Mouse (Mus musculus): ENCODE results near the gene Pla2r1. TPM values are rescaled to one million over a fixed set of nuclear protein-coding genes. Genes with fewer than 3 reads are reported as not detected.

The Pla2r1 gene
- polyA plus RNA-seq, 1 experiment from 2014 or later, result 2.1 TPM

DNA sequence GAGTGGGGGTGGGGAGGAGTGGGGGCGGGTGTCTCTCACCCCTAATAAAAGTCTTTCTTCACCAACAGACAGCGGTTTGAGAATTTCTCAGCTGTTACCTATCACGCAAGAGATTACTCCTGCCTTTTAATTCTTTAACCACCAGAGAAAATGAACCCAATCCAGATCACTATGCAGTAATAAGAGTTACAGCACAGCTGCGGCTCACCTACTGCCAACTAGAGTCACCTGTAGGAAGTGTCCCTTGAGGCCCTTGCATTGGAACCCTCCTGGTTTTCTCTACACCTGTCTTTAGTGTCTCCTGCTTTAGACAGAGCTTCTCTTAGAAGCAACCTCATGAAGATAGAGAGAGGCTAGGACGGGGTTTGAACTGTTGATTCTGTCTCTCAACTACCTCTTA, 11.4 kb downstream of the Pla2r1 start:
- H3K9me3 ChIP-seq, result no peaks in the 10 kb centered on the region; the same call in 1 of the 2 replicates
- H3K4me2 ChIP-seq, result no peak overlapping the region
- 53% methylated on average over 5 of the region's 5 CpGs for WGBS
- H3K9ac ChIP-seq, result no peak overlapping the region
- H3K27me3 ChIP-seq (replicated peaks), result no peaks in the 10 kb centered on the region
- H3K4me1 ChIP-seq, result peaks cover 12% of the 10 kb centered on the region; the same call in 1 of the 2 replicates
- no peak overlapping the region for H3K27ac ChIP-seq (replicated peaks)
- H3K36me3 ChIP-seq, result no peaks in the 10 kb centered on the region
- ATAC-seq (ENCODE audit: extremely low read depth, insufficient number of reproducible peaks, low FRiP score, low TSS enrichment), result no peak
- no peak overlapping the region for H3K4me3 ChIP-seq

DNA sequence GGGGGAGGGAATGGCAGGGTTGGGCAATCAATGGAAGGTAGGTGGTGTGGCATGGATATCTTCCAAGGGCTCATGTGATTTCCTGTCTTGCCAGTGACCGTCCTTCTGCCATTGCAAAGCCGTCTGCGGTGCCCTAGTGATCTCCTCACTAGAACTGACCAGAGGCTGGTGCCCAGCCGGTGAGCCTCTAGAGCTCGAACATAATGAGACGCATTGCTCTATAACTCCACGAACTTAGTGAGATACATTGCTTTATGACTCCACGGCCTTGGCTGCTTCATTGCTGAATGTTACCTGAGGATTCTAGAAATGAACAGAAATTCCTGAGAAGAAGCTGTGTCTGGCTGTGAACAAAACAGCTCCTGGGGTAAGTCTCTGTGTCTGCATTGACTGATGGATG, 12.8 kb downstream of the Pla2r1 start:
- Histone ChIP-seq H3K9me3 (no peaks in the 10 kb centered on the region; the same call in 1 of the 2 replicates), H3K36me3 (no peaks in the 10 kb centered on the region), H3K9ac (no peak overlapping the region), H3K4me3 (no peak overlapping the region), H3K4me2 (no peak overlapping the region), H3K27ac (replicated peaks) (no peak overlapping the region), H3K4me1 (peaks cover 12% of the 10 kb centered on the region; the same call in 1 of the 2 replicates), H3K27me3 (replicated peaks) (no peaks in the 10 kb centered on the region)
- 82% methylated on average over 8 of the region's 8 CpGs for WGBS
- no peak for ATAC-seq (ENCODE audit: extremely low read depth, insufficient number of reproducible peaks, low FRiP score, low TSS enrichment)

- H3K36me3 ChIP-seq, result no peaks in the 10 kb centered on the region
- no peak for ATAC-seq (ENCODE audit: extremely low read depth, insufficient number of reproducible peaks, low FRiP score, low TSS enrichment)
- H3K4me3 ChIP-seq, result no peak overlapping the region
- no peak overlapping the region for H3K27ac ChIP-seq (replicated peaks)
- no peaks in the 10 kb centered on the region for H3K27me3 ChIP-seq (replicated peaks)
- H3K4me2 ChIP-seq, result no peak overlapping the region
- no peaks in the 10 kb centered on the region; the same call in 1 of the 2 replicates for H3K9me3 ChIP-seq
- WGBS, result 73% methylated on average over 5 of the region's 5 CpGs
- peaks cover 12% of the 10 kb centered on the region; the same call in 1 of the 2 replicates for H3K4me1 ChIP-seq
- H3K9ac ChIP-seq, result no peak overlapping the region
Measured at GRCm38 (mm10) chr2:60538710-60539109, 14.4 kb downstream of the Pla2r1 start.

- Histone ChIP-seq H3K4me2 (no peak overlapping the region), H3K27me3 (replicated peaks) (no peaks in the 10 kb centered on the region), H3K27ac (replicated peaks) (no peak overlapping the region), H3K4me3 (no peak overlapping the region), H3K9me3 (no peaks in the 10 kb centered on the region; the same call in 1 of the 2 replicates), H3K36me3 (no peaks in the 10 kb centered on the region), H3K4me1 (peaks cover 12% of the 10 kb centered on the region; the same call in 1 of the 2 replicates), H3K9ac (no peak overlapping the region)
- 82% methylated on average over 4 of the region's 4 CpGs for WGBS
- ATAC-seq (ENCODE audit: extremely low read depth, insufficient number of reproducible peaks, low FRiP score, low TSS enrichment), result no peak
Measured at GRCm38 (mm10) chr2:60538274-60538673, 14.8 kb downstream of the Pla2r1 start.

DNA sequence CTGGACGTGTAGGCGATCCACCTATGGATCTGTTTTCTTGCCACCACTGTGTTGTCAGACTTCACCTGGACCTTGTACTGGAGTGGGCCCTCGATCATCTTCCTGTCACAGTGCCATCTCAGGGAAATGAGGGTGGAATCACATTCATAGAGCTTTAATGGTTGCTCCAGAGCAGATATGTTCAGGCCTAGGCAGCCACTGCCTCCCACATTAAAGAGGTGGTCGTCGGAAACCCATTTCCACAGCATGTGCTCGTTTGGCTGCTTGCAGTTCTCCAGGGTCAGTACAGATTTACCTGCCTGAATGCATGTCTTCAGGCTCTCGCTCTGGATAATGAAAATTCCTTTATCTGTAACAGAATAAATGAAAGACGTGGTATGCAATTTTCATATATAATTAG, 18.4 kb downstream of the Pla2r1 start:
- no peak overlapping the region for H3K4me3 ChIP-seq
- H3K4me2 ChIP-seq, result no peak overlapping the region
- no peaks in the 10 kb centered on the region for H3K27me3 ChIP-seq (replicated peaks)
- H3K4me1 ChIP-seq, result peaks cover 4% of the 10 kb centered on the region; the same call in 1 of the 2 replicates
- no peak overlapping the region for H3K9ac ChIP-seq
- H3K36me3 ChIP-seq, result no peaks in the 10 kb centered on the region
- ATAC-seq (ENCODE audit: extremely low read depth, insufficient number of reproducible peaks, low FRiP score, low TSS enrichment), result no peak
- WGBS, result 81% methylated on average over 8 of the region's 8 CpGs
- H3K9me3 ChIP-seq, result no peaks in the 10 kb centered on the region; the same call in 1 of the 2 replicates
- no peak overlapping the region for H3K27ac ChIP-seq (replicated peaks)

DNA sequence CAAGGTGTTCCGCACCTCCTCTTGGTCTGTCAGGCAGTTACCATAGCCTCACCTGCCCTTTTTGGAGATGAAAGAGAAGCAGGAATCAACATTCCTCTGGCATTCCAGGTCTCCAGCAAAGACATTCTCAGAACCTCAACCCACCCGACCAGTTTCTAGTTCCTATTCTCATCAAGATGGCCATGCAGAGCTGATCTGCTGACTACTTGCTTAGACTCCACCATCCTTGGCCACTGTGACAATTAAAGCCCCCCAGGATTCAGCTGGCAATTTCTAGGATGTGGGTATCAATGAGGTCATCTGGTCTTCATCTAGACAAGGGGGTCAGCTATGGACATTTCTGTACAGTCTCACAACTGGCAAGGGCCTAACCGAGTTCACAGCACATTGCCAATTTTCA, 20.1 kb downstream of the Pla2r1 start:
- no peak overlapping the region for H3K4me3 ChIP-seq

DNA sequence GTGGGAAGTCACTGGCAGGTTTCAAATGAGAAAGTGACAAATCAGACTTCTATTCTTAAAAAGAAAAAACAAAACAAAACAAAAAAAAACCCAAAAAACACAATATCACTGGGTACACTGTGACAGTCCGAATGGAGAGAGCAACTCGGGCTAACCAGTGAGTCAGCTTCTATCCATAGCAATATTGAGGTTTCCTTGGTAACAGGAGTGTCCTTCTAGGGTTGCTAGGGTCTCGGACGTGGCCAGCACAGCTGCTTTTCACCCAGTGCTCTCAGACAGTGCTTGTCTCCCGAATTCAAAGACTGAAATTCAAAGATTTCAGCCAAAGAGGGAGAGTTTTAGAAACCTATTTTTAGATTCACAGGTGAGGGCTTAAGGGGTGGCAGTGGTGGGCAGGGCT, 20.6 kb downstream of the Pla2r1 start:
- H3K9me3 ChIP-seq, result no peaks in the 10 kb centered on the region; the same call in 1 of the 2 replicates
- 66% methylated on average over 5 of the region's 5 CpGs for WGBS
- no peaks in the 10 kb centered on the region for H3K4me1 ChIP-seq
- H3K27ac ChIP-seq (replicated peaks), result no peak overlapping the region
- no peaks in the 10 kb centered on the region for H3K27me3 ChIP-seq (replicated peaks)
- H3K4me2 ChIP-seq, result no peak overlapping the region
- H3K4me3 ChIP-seq, result no peak overlapping the region
- no peak overlapping the region for H3K9ac ChIP-seq
- ATAC-seq (ENCODE audit: extremely low read depth, insufficient number of reproducible peaks, low FRiP score, low TSS enrichment), result no peak
- H3K36me3 ChIP-seq, result no peaks in the 10 kb centered on the region

More for the DNA sequence above, 20.1 kb downstream of the Pla2r1 start:
- 73% methylated on average over 3 of the region's 3 CpGs for WGBS
- Histone ChIP-seq H3K9me3 (no peaks in the 10 kb centered on the region; the same call in 1 of the 2 replicates), H3K36me3 (no peaks in the 10 kb centered on the region), H3K9ac (no peak overlapping the region), H3K27ac (replicated peaks) (no peak overlapping the region), H3K27me3 (replicated peaks) (no peaks in the 10 kb centered on the region), H3K4me1 (no peaks in the 10 kb centered on the region), H3K4me2 (no peak overlapping the region)
- ATAC-seq (ENCODE audit: extremely low read depth, insufficient number of reproducible peaks, low FRiP score, low TSS enrichment), result no peak

DNA sequence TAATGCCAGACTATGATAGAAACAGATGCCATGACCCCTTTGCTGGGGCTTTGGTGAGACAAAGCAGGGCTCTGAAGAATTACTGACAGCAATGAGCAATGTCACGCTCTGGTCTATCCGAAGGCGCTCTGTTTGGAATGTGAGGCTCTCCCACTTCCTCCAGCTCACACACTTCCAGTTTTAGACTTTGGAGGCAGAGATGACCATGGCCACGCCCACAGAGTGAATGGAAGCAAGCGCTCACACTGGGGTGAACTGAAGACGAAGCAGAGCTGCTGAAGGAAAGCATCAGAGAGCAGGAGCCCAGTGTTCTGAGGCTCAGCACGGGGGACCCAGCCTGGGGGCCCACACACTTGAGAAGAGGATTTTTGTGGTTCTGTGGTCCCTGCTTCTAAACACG, 37.3 kb downstream of the Pla2r1 start:
- WGBS, result 15% methylated on average over 8 of the region's 8 CpGs
- Histone ChIP-seq H3K4me3 (peak overlapping the region; percentile 32), H3K27me3 (replicated peaks) (no peaks in the 10 kb centered on the region), H3K4me1 (peaks cover 16% of the 10 kb centered on the region), H3K27ac (replicated peaks) (0 out of 2 replicates have a peak overlapping the region, but pooled peaks have one; percentile 36), H3K36me3 (no peaks in the 10 kb centered on the region), H3K9ac (peak overlapping the region; percentile 55), H3K4me2 (peak overlapping the region; percentile 59), H3K9me3 (no peaks in the 10 kb centered on the region)
- ATAC-seq (ENCODE audit: extremely low read depth, insufficient number of reproducible peaks, low FRiP score, low TSS enrichment), result no peak

DNA sequence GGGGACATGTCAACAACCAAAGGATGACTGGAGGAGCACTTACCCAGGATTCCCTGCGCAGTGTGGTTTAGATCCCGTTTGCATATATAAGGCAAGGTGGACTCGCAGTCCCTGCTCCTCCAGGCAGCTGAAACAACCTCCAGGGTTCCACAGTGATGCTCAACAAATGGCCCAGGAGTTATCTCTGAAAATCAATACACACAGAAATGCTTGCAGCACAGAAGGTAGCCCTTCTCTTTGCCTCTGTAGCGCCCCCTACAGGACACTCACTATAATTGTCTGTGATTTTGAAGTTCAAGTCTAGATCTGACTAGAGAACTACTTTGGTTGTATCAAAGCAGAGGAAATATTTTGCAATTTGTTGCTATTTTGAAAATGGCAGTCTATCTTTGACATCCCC, 38.2 kb downstream of the Pla2r1 start:
- H3K4me3 ChIP-seq, result no peak overlapping the region
- no peak for ATAC-seq (ENCODE audit: extremely low read depth, insufficient number of reproducible peaks, low FRiP score, low TSS enrichment)
- peaks cover 16% of the 10 kb centered on the region for H3K4me1 ChIP-seq
- H3K27ac ChIP-seq (replicated peaks), result no peak overlapping the region
- H3K27me3 ChIP-seq (replicated peaks), result no peaks in the 10 kb centered on the region
- no peak overlapping the region for H3K4me2 ChIP-seq
- H3K36me3 ChIP-seq, result no peaks in the 10 kb centered on the region
- 76% methylated on average over 4 of the region's 4 CpGs for WGBS
- no peak overlapping the region for H3K9ac ChIP-seq
- no peaks in the 10 kb centered on the region for H3K9me3 ChIP-seq

- Histone ChIP-seq H3K27ac (replicated peaks) (no peak overlapping the region), H3K4me1 (peaks cover 5% of the 10 kb centered on the region; the same call in 1 of the 2 replicates), H3K9me3 (no peaks in the 10 kb centered on the region), H3K9ac (no peak overlapping the region), H3K4me2 (no peak overlapping the region), H3K36me3 (no peaks in the 10 kb centered on the region), H3K4me3 (no peak overlapping the region), H3K27me3 (replicated peaks) (no peaks in the 10 kb centered on the region)
- WGBS, result 71% methylated on average over 1 of the region's 1 CpGs
- ATAC-seq (ENCODE audit: extremely low read depth, insufficient number of reproducible peaks, low FRiP score, low TSS enrichment), result no peak
Measured at GRCm38 (mm10) chr2:60510718-60511117, 42.4 kb downstream of the Pla2r1 start.

- peak overlapping the region; percentile 37 for H3K4me2 ChIP-seq
Measured at GRCm38 (mm10) chr2:60505145-60505544, 48.0 kb downstream of the Pla2r1 start.

DNA sequence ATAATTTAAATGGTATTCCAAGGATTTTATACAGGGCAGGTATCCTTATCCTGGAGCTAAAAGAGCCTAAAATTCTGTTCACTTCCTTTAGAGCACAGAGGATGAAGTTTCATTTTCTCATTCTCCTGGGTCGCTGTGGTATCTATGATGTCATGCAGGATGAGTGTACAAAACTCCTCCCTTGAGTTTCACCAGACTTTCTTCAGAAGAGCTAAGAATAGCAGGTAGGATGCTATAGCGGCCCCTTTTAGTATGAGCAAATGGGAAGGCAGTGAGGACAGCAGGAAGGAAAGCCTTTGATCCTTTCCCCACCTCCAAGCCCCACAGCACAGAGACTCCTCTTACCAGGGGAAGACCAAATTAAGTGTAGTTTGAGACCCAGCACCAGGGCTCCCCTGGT, 48.4 kb downstream of the Pla2r1 start:
- H3K27me3 ChIP-seq (replicated peaks), result no peaks in the 10 kb centered on the region
- peaks cover 22% of the 10 kb centered on the region for H3K4me1 ChIP-seq
- H3K4me2 ChIP-seq, result peak overlapping the region; percentile 37
- H3K9me3 ChIP-seq, result no peaks in the 10 kb centered on the region
- no peak for ATAC-seq (ENCODE audit: extremely low read depth, insufficient number of reproducible peaks, low FRiP score, low TSS enrichment)
- 13% methylated on average over 2 of the region's 2 CpGs for WGBS
- no peak overlapping the region for H3K4me3 ChIP-seq
- no peaks in the 10 kb centered on the region for H3K36me3 ChIP-seq
- H3K9ac ChIP-seq, result no peak overlapping the region
- H3K27ac ChIP-seq (replicated peaks), result peak overlapping the region; percentile 61

More at GRCm38 (mm10) chr2:60505145-60505544, 48.0 kb downstream of the Pla2r1 start:
- Histone ChIP-seq H3K27me3 (replicated peaks) (no peaks in the 10 kb centered on the region), H3K4me3 (no peak overlapping the region), H3K4me1 (peaks cover 22% of the 10 kb centered on the region), H3K9me3 (no peaks in the 10 kb centered on the region), H3K27ac (replicated peaks) (peak overlapping the region; percentile 61), H3K36me3 (no peaks in the 10 kb centered on the region), H3K9ac (no peak overlapping the region)
- ATAC-seq (ENCODE audit: extremely low read depth, insufficient number of reproducible peaks, low FRiP score, low TSS enrichment), result no peak
- WGBS, result 36% methylated on average over 2 of the region's 2 CpGs

All from heart, embryonic 13.5 days (tissue).